Mouse (Mus musculus) embryonic fibroblast, embryonic 13.5 days (primary cell): ENCODE measurements around the gene Ccdc153. TPM values are rescaled to one million over a fixed set of nuclear protein-coding genes. Genes with fewer than 3 reads are reported as not detected.

Experiments
- H3K27ac ChIP-seq: 2 replicates; pipeline ENCODE4 v1.5.1; 2012; ENCODE audit warnings: low read length, control low read depth, inconsistent platforms; ENCODE audit not compliant: insufficient read depth
- H3K4me1 ChIP-seq: 2 replicates; pipeline ENCODE4 v1.6.1; 2011; ENCODE audit warnings: low read length; ENCODE audit not compliant: control insufficient read depth, insufficient read depth
- H3K4me3 ChIP-seq: 2 replicates; pipeline ENCODE4 v1.5.1; 2011; ENCODE audit warnings: mild to moderate bottlenecking, control low read depth, low read length; ENCODE audit not compliant: insufficient read depth
- CTCF ChIP-seq: IDR thresholded peaks from 2 replicates; pipeline ENCODE4 v1.5.1; 2011; ENCODE audit warnings: mild to moderate bottlenecking, control low read depth, low read length, moderate library complexity, borderline replicate concordance; ENCODE audit not compliant: insufficient read depth
- POLR2A ChIP-seq: IDR thresholded peaks from 2 replicates; pipeline ENCODE4 v1.6.1; 2011; ENCODE audit warnings: low read depth, mild to moderate bottlenecking, control low read depth, low read length, moderate library complexity
- polyA plus RNA-seq: library from polyadenylated mRNA; stranded (reverse); fragments of >200 nt; gene quantifications from 2 replicates; pipeline ENCODE4 v1.2.4, GENCODE M21; 2011; ENCODE audit warnings: low read depth; ENCODE audit not compliant: missing spikeins, insufficient read length

The Ccdc153 gene
- polyA plus RNA-seq = not detected in 2 replicates

DNA sequence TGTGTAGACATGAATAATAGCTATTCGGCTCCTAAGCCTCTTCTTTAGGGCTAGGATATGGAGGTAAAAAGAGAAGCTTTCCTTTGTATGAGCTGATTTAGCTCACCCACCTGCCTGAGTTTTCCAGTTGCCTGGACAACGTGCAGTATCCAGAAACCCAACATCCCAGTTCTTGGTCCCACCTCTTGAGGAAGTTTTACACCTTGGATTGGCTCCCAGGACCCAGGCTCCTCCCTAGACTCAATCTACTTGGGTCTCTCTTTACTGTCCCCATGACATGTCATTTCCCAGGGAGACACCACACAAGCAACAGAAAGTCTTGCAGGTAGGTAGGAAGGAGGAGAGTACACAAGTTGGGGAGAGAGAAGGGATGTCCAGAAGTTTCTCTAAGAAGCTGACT lies at the start of gene Ccdc153:
TSS of gene Ccdc153 (plus strand) at position 278 of the 400 bp plus-strand sequence.
- Histone ChIP-seq H3K4me3 (no peak within 1 kb of the TSS), H3K27ac (no peak within 1 kb of the TSS), H3K4me1 (no peaks in the 10 kb centered on the region)
- no peak for TF ChIP-seq CTCF
- no peak for TF ChIP-seq POLR2A

DNA sequence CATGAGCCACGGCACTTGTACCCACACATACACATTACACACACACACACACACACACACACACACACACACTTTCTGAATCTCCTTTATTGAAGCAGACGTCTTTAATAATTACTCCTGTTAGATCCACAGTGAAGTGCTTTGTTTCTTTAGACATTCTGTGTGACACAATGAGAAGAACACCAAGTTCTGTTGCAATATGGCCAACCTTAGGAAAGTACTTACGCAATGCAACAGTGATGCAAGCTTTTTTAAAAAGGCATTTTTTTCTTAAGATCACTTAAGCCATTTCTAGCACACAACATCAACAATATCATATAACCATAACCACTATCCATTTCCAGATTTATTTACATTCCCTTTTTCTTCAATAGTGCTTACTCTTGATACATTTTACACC lies 49.3 kb upstream of the Ccdc153 start:
- no peak overlapping the region for H3K27ac ChIP-seq
- no peaks in the 10 kb centered on the region; the same call in 1 of the 2 replicates for H3K4me1 ChIP-seq
- no peak overlapping the region for H3K4me3 ChIP-seq
- TF ChIP-seq CTCF = no peak
- no peak for TF ChIP-seq POLR2A

DNA sequence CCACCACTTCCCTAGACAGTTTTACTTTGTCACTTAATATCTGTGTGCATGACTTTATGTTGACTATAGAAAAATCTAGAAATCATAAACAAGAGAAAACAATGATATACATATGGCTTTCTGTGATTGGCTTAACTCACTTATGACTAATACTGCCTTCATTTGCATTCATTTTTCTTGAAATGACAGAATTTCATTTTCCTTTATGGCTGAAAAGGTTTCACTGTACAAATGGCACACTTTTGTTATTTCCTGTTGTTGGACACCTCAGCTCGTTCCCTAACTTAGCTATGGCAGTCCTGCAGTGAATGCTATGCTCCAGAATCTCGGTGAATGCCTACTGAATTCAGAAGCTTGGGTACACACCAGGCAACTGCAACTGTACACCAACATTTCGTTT lies 48.2 kb upstream of the Ccdc153 start:
- H3K4me1 ChIP-seq = no peaks in the 10 kb centered on the region; the same call in 1 of the 2 replicates
- H3K4me3 ChIP-seq = no peak overlapping the region
- no peak for TF ChIP-seq POLR2A
- no peak for TF ChIP-seq CTCF

DNA sequence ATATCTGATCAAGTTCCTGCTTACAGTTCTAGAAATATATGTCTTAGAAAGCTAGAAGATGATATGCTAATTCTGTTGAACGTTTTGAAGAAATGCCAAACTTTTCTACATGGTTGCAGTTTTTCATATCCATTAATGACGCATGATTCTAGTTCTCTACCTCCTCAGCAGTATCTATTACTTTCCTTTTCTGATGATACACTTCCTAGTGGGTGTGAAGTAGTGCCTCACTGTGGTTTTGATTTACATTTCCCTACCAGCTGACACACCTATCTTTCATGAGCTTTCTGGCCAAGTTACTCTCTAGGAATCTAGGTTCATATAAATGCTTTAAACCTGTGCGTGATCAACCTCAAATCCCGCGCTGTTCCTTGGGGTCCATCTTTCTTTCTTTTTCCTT lies 47.7 kb upstream of the Ccdc153 start:
- H3K4me1 ChIP-seq = no peaks in the 10 kb centered on the region; the same call in 1 of the 2 replicates
- no peak overlapping the region for H3K4me3 ChIP-seq
- no peak overlapping the region for H3K27ac ChIP-seq
- TF ChIP-seq CTCF (no peak), POLR2A (no peak)

More for the DNA sequence above, 48.2 kb upstream of the Ccdc153 start:
- no peak overlapping the region for H3K27ac ChIP-seq

DNA sequence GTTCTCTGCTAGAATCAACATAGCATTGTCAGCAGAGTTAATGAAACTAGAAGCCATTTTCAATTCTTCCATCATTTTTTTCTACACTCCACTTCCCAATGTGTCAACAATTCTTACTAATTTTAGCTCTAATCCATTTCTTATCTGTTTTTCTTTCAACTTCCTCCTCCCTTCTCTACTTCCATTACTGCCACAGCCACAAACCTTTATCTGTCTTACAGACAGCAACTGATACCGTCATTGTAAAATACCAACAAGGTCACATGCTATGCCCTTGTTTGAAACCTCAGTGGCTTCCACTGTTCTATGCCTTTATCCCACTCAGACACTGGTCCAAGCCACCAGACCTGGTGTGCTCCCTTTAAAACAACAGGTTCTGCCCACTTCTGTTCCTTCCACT lies 46.5 kb upstream of the Ccdc153 start:
- no peak for TF ChIP-seq CTCF
- TF ChIP-seq POLR2A = no peak
- Histone ChIP-seq H3K27ac (no peak overlapping the region), H3K4me3 (no peak overlapping the region), H3K4me1 (peaks cover 2% of the 10 kb centered on the region; the same call in 1 of the 2 replicates)

DNA sequence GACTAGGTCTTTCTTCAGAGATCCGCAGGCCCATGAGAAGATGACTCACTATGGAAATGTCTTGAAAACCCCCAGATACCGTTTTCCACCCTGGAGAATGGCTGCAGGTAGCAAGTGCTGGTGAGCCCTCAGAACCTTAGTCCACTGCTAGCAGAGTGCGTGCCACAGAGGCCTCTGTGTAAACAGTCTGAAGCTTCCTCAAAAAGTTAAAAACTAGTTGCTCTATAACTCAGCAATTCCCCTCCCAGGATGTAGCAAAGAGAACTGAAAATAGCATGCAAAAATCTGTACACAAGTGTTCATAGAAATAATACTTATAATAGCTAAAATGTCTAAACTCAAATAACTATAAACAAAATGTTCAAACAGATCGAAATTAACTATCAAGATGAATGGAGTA lies 44.1 kb upstream of the Ccdc153 start:
- Histone ChIP-seq H3K4me1 (peaks cover 2% of the 10 kb centered on the region; the same call in 1 of the 2 replicates), H3K27ac (no peak overlapping the region), H3K4me3 (no peak overlapping the region)
- TF ChIP-seq CTCF (no peak), POLR2A (no peak)

DNA sequence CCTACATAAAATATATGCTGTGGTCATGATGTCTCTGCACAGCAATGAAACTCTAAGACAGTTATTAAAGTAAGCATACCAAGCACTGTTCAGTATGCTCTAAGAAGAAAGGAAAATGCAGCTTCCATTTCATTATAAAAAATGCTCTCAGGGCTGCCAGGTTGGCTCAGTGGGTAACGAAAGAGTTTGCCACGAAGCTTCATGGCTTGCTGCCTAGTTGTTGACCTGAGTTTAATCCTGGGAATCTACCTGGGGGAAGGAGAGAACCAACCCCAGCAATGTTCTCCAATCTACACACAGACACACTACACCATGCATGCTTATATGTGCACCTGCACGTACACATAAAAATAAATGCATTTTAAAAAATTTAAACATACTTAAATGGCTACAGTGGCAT lies 41.3 kb upstream of the Ccdc153 start:
- TF ChIP-seq CTCF (no peak), POLR2A (no peak)
- Histone ChIP-seq H3K27ac (no peak overlapping the region), H3K4me1 (0 out of 2 replicates have a peak, but pooled peaks cover 2% of the 10 kb centered on the region), H3K4me3 (no peak overlapping the region)

DNA sequence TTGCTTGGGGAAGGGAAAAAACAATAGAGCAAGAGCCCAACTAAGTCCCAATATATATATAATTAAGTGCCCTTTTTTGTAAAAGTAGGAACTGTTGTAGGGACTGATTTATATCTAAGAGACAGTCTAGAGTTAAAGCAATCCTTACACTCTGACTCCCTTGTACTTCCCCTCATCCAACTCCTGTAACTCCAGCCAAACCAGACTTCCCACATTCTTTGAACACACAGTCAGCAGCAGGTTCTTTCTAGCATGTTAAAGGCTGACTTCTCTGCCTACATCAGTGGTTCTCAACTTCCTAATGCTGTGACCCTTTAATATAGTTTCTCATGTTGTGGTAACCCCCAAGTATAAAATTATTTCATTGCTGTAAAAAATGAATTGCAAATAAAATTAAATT lies 40.9 kb upstream of the Ccdc153 start:
- Histone ChIP-seq H3K4me3 (no peak overlapping the region), H3K4me1 (0 out of 2 replicates have a peak, but pooled peaks cover 2% of the 10 kb centered on the region), H3K27ac (no peak overlapping the region)
- TF ChIP-seq CTCF (no peak), POLR2A (no peak)

DNA sequence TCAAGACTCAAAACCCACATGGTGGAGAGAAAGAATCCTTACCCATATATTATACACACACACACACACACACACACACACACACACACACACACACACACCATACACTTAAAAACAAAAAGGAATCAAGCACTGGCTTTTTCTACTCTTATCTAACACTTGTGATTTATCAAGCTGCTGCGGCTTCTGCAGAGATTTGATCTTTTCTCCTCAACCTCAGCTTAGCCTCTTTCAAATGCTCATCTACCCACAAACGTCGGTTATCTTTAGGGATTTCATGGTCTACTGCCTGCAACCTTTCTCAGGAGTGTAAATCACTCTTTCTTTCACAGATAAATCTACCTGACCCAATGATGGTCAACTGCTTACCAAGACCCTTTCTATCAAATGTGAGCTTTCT lies 40.0 kb upstream of the Ccdc153 start:
- TF ChIP-seq CTCF (no peak), POLR2A (no peak)
- H3K27ac ChIP-seq = no peak overlapping the region
- H3K4me1 ChIP-seq = 0 out of 2 replicates have a peak, but pooled peaks cover 2% of the 10 kb centered on the region
- H3K4me3 ChIP-seq = no peak overlapping the region

DNA sequence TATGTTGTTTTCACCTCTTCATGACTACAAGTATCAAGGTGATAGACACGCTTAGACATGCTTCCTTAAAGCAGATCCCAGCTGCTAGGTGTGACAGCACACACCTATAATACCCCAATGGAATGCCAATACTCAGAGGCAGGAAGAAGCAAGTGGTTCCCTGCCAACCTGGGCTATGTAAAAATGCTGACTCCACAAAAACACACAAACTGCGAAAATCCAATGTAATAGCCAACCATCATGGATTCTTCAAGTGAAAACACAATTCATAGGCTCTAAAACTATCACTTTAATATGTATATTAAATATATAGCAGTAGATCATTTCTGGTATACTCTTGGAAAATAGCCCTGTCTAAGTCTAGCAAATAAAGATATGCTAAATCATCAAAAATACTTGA lies 32.6 kb upstream of the Ccdc153 start:
- Histone ChIP-seq H3K4me3 (no peak overlapping the region), H3K27ac (no peak overlapping the region), H3K4me1 (peaks cover 6% of the 10 kb centered on the region; the same call in 1 of the 2 replicates)
- TF ChIP-seq CTCF (no peak), POLR2A (no peak)
